Mouse (Mus musculus) thymus, postnatal 36 days (tissue): ENCODE measurements at regions not wholly inside any gene's neighbourhood (a gene's known extent, or its start where the extent isn't known, plus 50 kb on each side); places are given as distances from the start of the nearest gene placed in this dataset.

Source experiments
- DNase-seq, 2 experiments: peaks; one replicate each; pipeline ENCODE4 v3.0.0; 2022; ENCODE audit warnings: mixed read lengths in 2 of 2

GRCm38 (mm10) chr14:46638516-46638915 lies 121.8 kb upstream of the Cdkn3 start:
- no peak for DNase-seq

DNA sequence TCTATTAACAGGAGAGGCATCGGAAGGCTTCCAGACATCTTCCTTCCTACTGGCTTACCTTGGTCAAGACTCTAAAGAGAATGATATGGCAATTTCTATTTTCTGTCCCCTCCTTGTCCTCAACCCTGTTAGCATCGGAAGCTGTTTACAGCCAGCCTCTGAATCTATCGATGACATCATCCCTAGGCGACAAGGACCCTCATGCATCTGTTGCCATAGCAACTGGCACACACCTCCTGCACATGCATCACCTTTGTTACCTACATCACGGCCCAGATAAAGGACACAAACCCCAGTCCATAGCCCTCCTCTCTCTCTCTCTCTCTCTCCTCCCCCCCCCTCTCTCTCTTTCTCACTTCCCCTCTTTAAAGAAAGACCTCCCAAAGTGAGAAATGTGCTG lies 123.1 kb upstream of the Cdkn3 start:
- no peak for DNase-seq

DNA sequence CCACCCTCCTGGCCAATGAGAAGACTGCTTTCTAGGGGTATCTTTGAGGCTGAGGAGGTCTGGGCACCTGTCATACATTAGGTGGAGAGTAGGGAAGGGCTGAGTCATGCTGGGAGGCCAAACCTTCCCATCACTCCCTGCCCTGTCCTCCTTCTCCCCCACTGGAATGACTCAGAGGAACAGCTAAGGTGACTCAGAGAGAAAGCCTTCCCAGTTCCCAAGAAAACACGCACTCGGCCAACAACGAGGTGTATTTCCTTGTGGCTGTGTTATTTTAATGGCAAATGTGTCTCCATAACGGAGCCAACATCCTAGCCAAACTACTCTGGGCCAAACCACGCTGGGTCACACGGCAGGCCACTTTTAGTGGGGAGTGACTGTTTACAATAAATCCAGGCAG lies 124.0 kb upstream of the Cdkn3 start:
- no peak for DNase-seq

DNA sequence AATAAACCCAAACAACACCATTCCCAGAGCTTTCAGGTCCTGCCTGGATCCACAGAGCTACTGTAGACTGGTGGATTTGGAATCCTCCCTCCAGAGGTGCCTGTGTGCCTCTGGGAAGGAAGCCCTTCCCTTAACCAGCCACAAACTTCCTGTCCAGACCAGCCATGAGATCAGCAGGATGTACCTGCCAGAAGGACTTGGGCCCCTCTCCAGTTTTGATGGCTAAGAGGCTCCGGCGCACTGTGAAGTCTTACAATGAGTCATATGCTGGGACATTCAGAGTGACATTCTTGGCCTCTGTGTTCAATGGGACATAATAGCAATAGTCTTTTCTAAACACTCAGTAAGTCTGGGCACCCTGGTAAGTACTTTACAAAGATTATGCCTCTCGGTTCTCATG lies 125.0 kb upstream of the Cdkn3 start:
- no peak for DNase-seq

DNA sequence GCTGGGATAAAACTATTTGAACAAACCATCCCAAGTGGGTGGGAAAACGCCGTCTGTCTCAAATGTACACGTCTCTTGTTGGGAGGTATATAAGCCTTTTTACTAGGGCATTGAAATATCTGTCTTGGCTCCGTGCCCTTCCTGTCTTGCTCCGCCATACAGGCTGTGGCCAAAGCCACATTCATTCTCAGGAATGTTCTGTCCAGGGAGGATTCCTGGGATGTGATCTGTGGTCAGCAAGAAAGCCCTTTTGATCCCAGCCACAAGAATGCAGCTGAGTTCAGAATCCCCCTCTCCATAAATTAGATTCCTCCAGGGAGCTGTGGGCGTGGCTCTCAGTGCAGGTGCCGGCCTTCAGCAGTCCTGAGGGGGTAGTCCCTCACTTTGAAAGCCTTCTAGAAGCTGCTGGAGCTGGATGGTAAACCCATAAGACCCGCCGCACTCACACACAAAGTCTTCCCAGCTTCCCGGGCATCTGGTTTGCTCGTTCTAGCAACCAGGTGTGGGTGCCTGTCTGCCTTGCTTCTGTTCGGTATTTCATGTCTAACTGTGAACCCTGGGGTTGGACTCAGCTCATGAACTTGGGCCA lies 125.6 kb upstream of the Cdkn3 start:
- DNase-seq, result no peak

DNA sequence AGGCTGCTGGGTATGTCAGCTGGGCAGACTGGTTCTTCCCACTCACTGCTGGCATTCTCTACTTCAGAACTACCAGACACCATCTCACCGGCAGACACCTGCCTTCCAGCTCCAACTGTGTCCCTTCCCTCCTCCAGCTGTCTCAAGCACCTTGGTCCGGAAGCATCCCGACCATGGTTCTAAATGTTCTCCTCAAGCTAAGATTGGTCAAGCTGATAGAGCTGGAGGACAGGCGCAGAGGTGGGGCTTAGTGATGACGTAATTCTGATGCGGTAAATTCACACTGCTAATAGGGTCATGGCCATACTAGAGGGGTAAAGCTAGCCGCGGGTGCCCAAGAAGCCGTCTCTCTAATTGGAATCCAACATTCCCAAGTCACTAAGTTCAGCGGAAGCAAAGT lies 126.1 kb upstream of the Cdkn3 start:
- DNase-seq, result no peak

DNA sequence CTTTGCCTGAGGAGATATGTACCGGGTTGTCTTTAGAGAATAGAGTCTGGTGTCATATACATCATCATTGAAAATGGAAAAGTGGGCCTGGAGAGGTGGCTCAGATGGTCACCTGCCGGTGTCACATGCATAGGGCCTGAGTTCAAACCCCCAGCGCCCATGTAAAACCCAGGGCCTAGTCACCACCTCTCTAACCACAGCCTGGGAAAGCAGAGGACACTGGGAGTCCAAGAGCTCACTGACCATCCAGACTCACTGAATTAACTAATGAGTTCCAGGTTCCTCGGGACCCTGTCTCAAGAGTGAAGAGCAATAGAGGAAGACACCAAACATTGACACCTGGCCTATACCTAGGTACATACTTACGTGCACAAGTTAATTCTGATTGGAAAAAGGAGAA lies 132.7 kb upstream of the Cdkn3 start:
- DNase-seq, result no peak

DNA sequence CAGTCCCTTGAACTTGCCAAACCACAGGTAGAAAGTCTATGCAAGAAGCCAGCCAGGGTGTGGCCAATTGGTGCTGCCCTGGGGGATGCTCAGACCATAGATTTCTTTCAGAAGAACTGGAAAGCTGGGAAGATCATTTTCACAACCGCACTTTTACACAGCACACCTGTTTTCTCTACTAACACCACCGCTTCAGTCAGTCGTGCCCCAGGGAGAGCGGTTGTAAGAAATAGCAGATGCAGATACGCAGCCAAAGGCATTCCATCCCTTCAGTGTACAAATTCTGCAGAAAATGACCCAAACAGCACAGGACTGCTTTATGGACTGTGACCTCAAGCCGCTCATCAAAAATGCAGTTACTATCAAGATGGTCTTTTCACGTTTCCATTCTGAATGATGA lies 134.6 kb upstream of the Cdkn3 start:
- no peak for DNase-seq

DNA sequence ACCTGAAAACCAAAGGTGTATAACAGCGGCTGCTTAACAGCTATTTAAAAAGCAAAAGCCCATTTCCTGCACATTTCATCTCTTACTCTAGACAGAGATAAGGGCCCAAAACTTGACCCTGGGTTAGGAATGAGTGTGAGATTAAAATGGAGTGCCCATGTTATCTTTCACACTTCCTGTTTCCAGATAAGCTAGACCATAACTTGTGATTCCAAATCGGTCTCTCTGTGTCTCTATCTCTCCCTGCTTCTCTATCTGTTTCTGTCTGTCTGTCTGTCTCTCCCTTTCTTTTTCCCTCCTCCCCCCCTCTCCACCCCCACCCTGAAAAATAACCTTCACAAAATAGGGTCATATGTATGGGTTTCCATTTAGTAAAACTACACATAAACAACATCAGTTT lies 136.7 kb upstream of the Cdkn3 start:
- DNase-seq, result no peak

GRCm38 (mm10) chr14:46616030-46616429 lies 144.3 kb upstream of the Cdkn3 start:
- no peak for DNase-seq

DNA sequence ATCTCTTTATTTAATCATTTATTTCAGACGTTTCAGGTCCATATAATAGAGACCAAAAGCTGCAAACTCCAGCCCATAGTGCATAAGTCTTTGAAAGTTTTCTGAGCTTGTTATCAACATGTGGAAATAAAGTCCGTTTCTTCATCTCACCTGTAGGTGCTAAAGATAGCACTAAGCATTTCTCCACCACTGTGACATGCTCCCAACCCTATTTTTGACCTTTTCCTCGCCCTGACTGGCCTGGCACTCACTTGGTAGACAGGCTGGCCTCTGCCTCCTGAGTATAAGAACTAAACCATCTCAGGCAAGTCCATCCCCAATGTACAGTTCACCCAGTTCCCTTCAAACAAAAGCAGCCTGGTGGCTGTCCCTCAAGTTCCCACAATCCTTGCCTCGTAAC lies 145.4 kb upstream of the Cdkn3 start:
- no peak for DNase-seq

DNA sequence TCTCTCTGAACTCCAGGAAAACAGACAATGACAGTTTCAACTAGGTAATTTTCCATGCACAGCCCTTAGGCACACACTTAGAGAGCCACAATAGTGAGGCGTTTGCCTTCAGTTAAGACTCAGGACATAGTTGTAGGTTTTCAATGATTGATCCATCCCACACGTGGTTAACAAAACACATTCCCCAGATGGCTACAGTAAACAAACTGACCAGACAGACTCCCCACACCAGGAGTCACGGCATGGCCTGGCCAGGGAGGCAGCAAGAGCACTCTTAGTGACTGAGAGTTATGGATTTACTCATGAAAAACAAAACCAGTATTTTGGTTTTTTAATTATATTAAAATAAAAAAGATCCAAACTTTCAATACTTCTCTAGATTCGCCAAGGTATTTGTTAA lies 146.6 kb upstream of the Cdkn3 start:
- no peak for DNase-seq

DNA sequence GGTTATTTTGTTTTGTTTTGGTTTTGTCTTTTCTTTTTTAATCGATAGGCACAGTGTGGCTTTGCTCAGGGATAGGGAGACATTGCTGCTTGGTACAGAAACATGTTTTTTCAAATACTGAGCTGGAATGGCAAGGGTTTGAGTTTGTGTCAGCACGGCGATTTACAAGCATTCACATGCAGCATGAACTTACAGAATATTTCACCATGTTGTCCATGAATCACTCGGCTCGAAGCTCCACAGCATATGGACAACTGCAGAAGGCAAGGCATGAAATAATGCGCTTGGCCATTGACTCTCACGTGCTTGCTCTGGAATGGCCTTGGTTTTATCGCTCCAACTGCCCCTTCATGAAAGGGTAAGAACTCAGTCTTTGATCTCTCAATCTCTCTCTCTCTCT lies 147.1 kb upstream of the Cdkn3 start:
- DNase-seq, result no peak

DNA sequence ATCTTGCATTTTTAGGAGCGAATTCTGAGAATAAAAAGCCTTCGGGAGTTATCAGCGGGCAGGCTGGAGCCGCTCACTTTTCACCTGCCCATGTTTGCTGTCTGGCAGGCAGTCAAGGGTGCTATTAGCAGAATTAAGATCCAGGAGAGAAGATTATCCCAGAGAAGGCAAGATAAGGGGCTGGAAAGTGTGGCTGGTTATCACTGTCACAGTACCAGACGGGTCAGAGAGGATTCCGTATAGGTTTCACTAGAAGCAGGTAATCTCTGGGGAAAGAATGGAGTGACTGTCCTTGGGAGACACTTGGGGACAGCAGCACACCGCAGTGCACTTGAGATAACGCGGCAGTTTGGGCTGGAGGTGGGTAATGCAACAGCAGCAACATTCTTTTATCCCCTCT lies 147.8 kb upstream of the Cdkn3 start:
- no peak for DNase-seq

- DNase-seq, result no peak
These were observed 149.4 kb upstream of the Cdkn3 start for GRCm38 (mm10) chr14:46610926-46611325.

- no peak for DNase-seq
These were observed 150.0 kb upstream of the Cdkn3 start for GRCm38 (mm10) chr14:46610226-46610855.

DNA sequence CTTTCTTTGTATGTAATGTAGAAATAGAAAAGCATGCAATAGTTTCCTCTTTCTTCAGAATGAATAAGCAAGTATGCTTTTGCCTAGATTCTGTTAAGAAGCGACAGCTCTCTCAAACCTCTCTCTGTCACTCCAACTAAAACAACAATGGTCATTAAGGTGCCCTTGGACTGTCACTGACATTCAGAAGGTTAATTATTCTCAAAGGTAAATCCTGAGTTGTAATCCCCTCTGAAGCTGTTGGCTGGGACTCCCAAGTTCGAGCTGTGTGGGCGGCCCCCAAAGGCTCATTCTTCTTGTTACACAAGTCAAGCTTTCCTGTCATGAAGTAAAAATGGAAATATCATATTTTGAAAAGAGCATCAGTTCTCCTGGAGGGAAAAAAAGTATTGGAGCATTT lies 153.6 kb upstream of the Cdkn3 start:
- no peak for DNase-seq

DNA sequence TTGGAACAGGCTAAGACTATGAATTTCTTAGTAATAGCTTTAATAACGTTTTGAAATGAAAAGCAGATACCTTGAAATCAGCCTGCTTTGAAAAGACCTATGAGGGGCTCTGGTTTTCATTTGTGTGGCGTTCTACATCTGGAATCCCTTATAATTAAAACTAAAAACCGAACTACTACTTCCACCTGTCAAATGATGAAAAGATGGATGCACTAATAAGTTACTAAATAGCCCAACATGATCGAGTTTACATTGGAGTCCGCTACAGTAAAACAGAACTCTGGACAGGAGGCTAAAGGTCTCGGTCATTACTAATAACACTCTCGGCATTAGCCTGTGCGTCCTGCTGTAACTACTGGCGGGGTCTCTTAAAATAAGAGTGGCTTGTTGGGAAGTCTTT lies 154.3 kb upstream of the Cdkn3 start:
- no peak for DNase-seq

DNA sequence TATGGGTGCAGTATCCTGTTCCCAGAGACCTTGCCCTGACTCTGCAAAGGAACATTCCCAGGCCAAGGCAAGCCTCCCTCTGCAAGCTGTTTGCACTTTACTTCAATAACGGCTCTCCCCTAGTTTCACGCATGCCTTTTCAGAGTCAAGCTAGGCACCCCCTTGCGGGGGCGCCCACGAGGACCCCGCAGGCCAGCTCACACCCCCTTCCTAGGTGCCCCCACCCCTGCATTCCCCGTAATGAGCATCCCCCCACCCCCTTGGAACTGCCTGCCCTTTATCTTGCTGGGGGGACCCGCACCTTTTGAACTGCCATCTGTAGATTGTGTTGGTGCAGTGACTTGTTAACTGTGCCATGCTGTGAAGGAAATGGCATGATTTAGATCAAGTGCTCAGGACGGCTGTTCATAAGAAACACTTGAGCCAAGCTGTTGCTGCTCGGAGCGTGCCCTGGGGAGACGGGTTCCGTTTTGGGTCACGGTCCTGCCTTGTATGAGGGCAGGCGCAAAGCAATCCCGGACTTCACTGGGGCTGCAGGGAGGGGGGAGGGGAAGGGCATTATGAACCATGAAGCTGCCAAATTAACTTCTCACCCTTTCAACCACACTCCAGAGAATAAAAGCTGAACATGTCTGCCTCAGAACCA lies 155.3 kb upstream of the Cdkn3 start:
- DNase-seq, result no peak

GRCm38 (mm10) chr14:46604156-46604885 lies 156.0 kb upstream of the Cdkn3 start:
- DNase-seq, result no peak

GRCm38 (mm10) chr14:46596696-46597359 lies 163.5 kb upstream of the Cdkn3 start:
- no peak for DNase-seq

DNA sequence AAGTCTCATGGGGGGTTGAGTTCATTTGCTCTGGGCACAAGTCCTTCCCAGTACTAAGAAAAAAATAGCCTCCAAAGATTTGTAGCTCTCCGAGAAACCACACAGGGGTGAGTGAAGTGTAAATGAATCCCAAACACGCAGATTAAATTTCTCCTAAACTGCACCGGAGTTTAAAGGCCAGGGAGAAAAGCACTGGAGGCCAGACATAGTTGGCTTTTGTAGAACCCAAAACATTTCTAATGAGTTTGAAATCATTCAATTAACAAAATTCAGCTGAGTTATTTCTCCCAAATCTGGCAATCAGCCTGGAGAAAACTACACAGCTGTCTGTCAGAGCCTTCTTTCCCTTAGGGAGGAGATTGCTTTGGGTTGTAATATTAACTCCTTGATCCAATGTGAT lies 166.2 kb upstream of the Cdkn3 start:
- no peak for DNase-seq

- DNase-seq, result no peak
These were observed 168.5 kb upstream of the Cdkn3 start for GRCm38 (mm10) chr14:46591753-46592359.
